Mouse (Mus musculus) kidney, embryonic 16.5 days (tissue): ENCODE results near the gene Ppfia3. TPM values are rescaled to one million over a fixed set of nuclear protein-coding genes. Genes with fewer than 3 reads are reported as not detected.

Source experiments
- ATAC-seq: fragments of 200-750 bp; cut with Nextera tagmentation; 2 replicates; pipeline ENCODE4 v1.8.0; 2017; ENCODE audit warnings: moderate TSS enrichment; ENCODE audit not compliant: low FRiP score, low TSS enrichment
- H3K27ac ChIP-seq: fragments of 300-500 bp; sonication (generic); 2 replicates; pipeline ENCODE4 v1.5.1; 2014; ENCODE audit warnings: low read length
- H3K27me3 ChIP-seq: fragments of 300-500 bp; sonication (generic); 2 replicates; pipeline ENCODE4 v1.6.1; 2014; ENCODE audit warnings: low read length, control low read depth, mixed read lengths; ENCODE audit not compliant: insufficient read depth
- H3K36me3 ChIP-seq: fragments of 300-500 bp; sonication (generic); 2 replicates; pipeline ENCODE4 v1.6.1; 2014; ENCODE audit warnings: low read length, control low read depth, mixed read lengths; ENCODE audit not compliant: insufficient read depth
- H3K4me1 ChIP-seq: fragments of 300-500 bp; sonication (generic); 2 replicates; pipeline ENCODE4 v1.6.1; 2014; ENCODE audit warnings: low read length, control low read depth, mixed read lengths; ENCODE audit not compliant: insufficient read depth
- H3K4me2 ChIP-seq: fragments of 300-500 bp; sonication (generic); replicated peaks from 2 replicates; pipeline ENCODE4 v1.6.1; 2014; ENCODE audit warnings: low read depth, low read length
- H3K4me3 ChIP-seq: fragments of 300-500 bp; sonication (generic); 2 replicates; pipeline ENCODE4 v1.5.1; 2014; ENCODE audit warnings: mild to moderate bottlenecking, low read length
- H3K9ac ChIP-seq: fragments of 300-500 bp; sonication (generic); replicated peaks from 2 replicates; pipeline ENCODE4 v1.6.1; 2014; ENCODE audit warnings: low read length
- H3K9me3 ChIP-seq: fragments of 300-500 bp; sonication (generic); 2 replicates; pipeline ENCODE4 v1.6.1; 2016; ENCODE audit warnings: low read length, control low read depth
- WGBS: fragments of 180-500 bp; shearing (Covaris S2); extraction: QIAGEN DNeasy Blood & Tissue Kit; methylation state at CpG from one replicate; pipeline ENCODE4 v1.1.7; 2014; 5-methylcytosine and 5-hydroxymethylcytosine counted together
- polyA plus RNA-seq: library from polyadenylated mRNA; unstranded; fragments of >200 nt; fragmentation: Nextera tagmentation; extraction: Ambion mirVana; gene quantifications from 2 replicates; pipeline ENCODE4 v1.2.1, GENCODE M21; 2015

Gene Ppfia3
- polyA plus RNA-seq: 5.1 and 6.3 TPM in 2 replicates

- H3K27ac ChIP-seq: peak within 1 kb of the TSS; percentile 43; the same call in 1 of the 2 replicates
- 2% methylated on average over 16 of the region's 26 CpGs for WGBS
- H3K36me3 ChIP-seq: no peaks in the 10 kb centered on the region
- ATAC-seq: peak; percentile 5; the same call in 1 of the 2 replicates
- H3K4me3 ChIP-seq: peak within 1 kb of the TSS; percentile 60
- peaks cover 63% of the 10 kb centered on the region for H3K27me3 ChIP-seq
- H3K4me2 ChIP-seq: peak within 1 kb of the TSS; percentile 98
- H3K4me1 ChIP-seq: peaks cover 33% of the 10 kb centered on the region
- peak within 1 kb of the TSS; percentile 67 for H3K9ac ChIP-seq
- H3K9me3 ChIP-seq: no peaks in the 10 kb centered on the region
Measured at GRCm38 (mm10) chr7:45366652-45367019, at the start of gene Ppfia3. Gene Ppfia3, minus strand, starts transcription at chr7:45367019.

- no peak overlapping the region for H3K9ac ChIP-seq
- H3K9me3 ChIP-seq: no peaks in the 10 kb centered on the region
- ATAC-seq: no peak
- H3K4me2 ChIP-seq: peak overlapping the region; percentile 22
- H3K27me3 ChIP-seq: peaks cover 82% of the 10 kb centered on the region
- peaks cover 32% of the 10 kb centered on the region for H3K4me1 ChIP-seq
- H3K4me3 ChIP-seq: peak overlapping the region; percentile 3; the same call in 1 of the 2 replicates
- WGBS: 12% methylated on average over 33 of the region's 37 CpGs
- H3K36me3 ChIP-seq: no peaks in the 10 kb centered on the region
- no peak overlapping the region for H3K27ac ChIP-seq
Measured at GRCm38 (mm10) chr7:45415636-45416035, 48.8 kb upstream of the Ppfia3 start.

DNA sequence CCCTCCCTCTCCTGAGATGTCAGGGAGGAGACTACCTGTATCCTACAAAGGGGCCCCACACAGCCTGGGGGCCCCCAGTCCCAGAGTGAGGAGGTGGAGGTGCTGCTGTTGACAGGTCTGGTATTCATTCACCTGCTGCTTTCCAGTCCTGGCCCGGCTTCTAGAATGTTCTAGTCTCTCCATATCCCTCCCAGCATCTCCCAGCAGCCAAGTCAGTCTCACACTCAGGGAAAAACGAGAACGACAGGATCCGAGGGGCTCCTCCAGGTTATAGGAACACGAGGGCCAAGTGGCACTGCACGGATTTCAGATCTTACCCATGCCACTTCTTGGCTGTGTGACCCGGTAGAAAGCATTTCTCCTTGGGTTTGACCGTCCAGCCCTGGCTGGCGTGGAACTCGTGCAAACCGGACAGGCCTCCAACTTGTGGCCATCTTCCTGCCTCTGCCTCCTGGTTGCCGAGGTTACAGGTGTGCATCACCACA lies 48.0 kb upstream of the Ppfia3 start:
- no peak overlapping the region for H3K9ac ChIP-seq
- peaks cover 26% of the 10 kb centered on the region for H3K4me1 ChIP-seq
- H3K9me3 ChIP-seq: no peaks in the 10 kb centered on the region
- H3K27ac ChIP-seq: no peak overlapping the region
- H3K4me3 ChIP-seq: no peak overlapping the region
- H3K4me2 ChIP-seq: no peak overlapping the region; the same call in 1 of the 2 replicates
- H3K36me3 ChIP-seq: no peaks in the 10 kb centered on the region
- WGBS: 36% methylated on average over 12 of the region's 12 CpGs
- peaks cover 86% of the 10 kb centered on the region for H3K27me3 ChIP-seq
- no peak for ATAC-seq

DNA sequence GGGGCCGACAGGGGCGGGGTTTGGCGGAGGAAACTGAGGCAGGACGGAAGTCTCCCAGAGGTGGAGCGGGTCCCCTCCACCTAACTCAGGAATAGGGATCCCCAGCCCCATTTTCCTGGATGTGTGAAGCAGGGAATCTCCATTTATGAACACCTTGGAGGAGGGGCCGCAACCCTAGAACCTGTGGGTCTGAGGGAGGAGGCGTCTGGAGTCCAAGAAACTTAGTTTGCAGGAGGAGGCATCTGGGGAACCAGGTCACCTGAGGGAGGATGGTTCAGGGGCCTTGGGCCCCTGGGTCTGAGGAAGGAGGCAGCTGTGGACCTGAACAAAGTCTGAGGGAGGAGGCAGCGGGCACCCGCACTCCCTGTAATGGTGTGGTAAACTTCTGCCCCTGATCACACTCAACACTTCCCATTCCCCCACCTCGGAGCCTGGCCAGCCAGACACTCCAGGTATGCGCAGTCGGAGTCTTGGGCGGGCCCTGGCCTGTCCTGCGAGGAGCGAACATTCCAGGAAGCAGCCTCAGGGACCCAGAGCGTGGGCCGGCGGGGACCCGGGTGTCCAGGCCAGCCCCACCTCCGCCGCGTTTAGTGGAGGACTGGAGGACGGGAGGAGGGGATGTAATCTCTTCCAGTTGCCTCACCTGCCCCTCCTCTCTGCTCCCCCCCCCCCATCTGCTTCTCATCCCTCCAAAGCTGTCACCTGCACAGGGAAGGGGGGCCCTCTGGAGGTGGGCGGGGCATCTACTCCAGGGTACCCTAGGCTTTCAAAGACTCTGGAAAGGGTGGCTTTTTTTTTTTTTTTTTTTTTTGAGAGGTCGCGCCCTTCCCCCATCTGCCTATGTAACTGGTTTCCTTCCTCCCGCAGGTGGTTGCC lies 47.3 kb upstream of the Ppfia3 start:
- no peak overlapping the region for H3K27ac ChIP-seq
- no peaks in the 10 kb centered on the region for H3K9me3 ChIP-seq
- ATAC-seq: peak; percentile 39; the same call in 1 of the 2 replicates
- peak overlapping the region; percentile 65 for H3K4me3 ChIP-seq
- H3K36me3 ChIP-seq: no peaks in the 10 kb centered on the region
- peaks cover 87% of the 10 kb centered on the region for H3K27me3 ChIP-seq
- H3K9ac ChIP-seq: peak overlapping the region; percentile 77
- H3K4me2 ChIP-seq: peak overlapping the region; percentile 93
- under 1% methylated on average over 27 of the region's 27 CpGs for WGBS
- peaks cover 26% of the 10 kb centered on the region for H3K4me1 ChIP-seq

- peak; percentile 60 for ATAC-seq
- peaks cover 26% of the 10 kb centered on the region for H3K4me1 ChIP-seq
- peak within 1 kb of the TSS; percentile 93 for H3K4me2 ChIP-seq
- peaks cover 88% of the 10 kb centered on the region for H3K27me3 ChIP-seq
- H3K27ac ChIP-seq: no peak within 1 kb of the TSS
- peak within 1 kb of the TSS; percentile 77 for H3K9ac ChIP-seq
- H3K9me3 ChIP-seq: no peaks in the 10 kb centered on the region
- H3K4me3 ChIP-seq: peak within 1 kb of the TSS; percentile 65
- WGBS: 2% methylated on average over 44 of the region's 45 CpGs
- no peaks in the 10 kb centered on the region for H3K36me3 ChIP-seq
Measured at GRCm38 (mm10) chr7:45413113-45413863, 46.5 kb upstream of the Ppfia3 start, which contains the start of gene Ntf5. Gene Ntf5, plus strand, starts transcription at chr7:45413695.

GRCm38 (mm10) chr7:45412421-45412820 lies 45.6 kb upstream of the Ppfia3 start:
- H3K27me3 ChIP-seq: peaks cover 90% of the 10 kb centered on the region
- peaks cover 18% of the 10 kb centered on the region for H3K4me1 ChIP-seq
- ATAC-seq: no peak
- H3K9ac ChIP-seq: no peak overlapping the region
- no peaks in the 10 kb centered on the region for H3K36me3 ChIP-seq
- no peak overlapping the region for H3K27ac ChIP-seq
- H3K9me3 ChIP-seq: no peaks in the 10 kb centered on the region
- WGBS: 82% methylated on average over 2 of the region's 2 CpGs
- H3K4me2 ChIP-seq: no peak overlapping the region
- no peak overlapping the region for H3K4me3 ChIP-seq

- H3K9ac ChIP-seq: no peak overlapping the region
- no peak for ATAC-seq
- H3K27me3 ChIP-seq: peaks cover 87% of the 10 kb centered on the region
- H3K4me3 ChIP-seq: no peak overlapping the region
- H3K36me3 ChIP-seq: no peaks in the 10 kb centered on the region
- peaks cover 27% of the 10 kb centered on the region for H3K4me1 ChIP-seq
- H3K4me2 ChIP-seq: no peak overlapping the region
- WGBS: 82% methylated on average over 8 of the region's 8 CpGs
- H3K27ac ChIP-seq: no peak overlapping the region
- no peaks in the 10 kb centered on the region for H3K9me3 ChIP-seq
Measured at GRCm38 (mm10) chr7:45409497-45410163, 42.8 kb upstream of the Ppfia3 start.

DNA sequence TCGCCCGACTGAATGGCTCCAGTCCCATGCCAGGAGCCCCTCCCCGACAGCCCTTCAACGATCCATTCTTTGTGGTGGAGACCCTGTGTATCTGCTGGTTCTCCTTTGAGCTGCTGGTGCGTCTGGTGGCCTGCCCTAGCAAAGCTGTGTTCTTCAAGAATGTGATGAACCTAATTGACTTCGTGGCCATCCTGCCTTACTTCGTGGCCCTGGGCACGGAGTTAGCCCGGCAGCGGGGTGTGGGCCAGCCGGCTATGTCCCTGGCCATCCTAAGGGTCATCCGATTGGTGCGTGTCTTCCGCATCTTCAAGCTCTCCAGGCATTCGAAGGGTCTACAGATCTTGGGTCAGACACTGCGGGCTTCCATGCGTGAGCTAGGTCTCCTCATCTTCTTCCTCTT lies 42.1 kb upstream of the Ppfia3 start:
- WGBS: 86% methylated on average over 17 of the region's 17 CpGs
- Histone ChIP-seq H3K4me1 (peaks cover 22% of the 10 kb centered on the region), H3K4me3 (no peak overlapping the region), H3K27me3 (peaks cover 80% of the 10 kb centered on the region), H3K4me2 (no peak overlapping the region), H3K27ac (no peak overlapping the region), H3K9me3 (no peaks in the 10 kb centered on the region), H3K9ac (no peak overlapping the region), H3K36me3 (no peaks in the 10 kb centered on the region)
- ATAC-seq: no peak

DNA sequence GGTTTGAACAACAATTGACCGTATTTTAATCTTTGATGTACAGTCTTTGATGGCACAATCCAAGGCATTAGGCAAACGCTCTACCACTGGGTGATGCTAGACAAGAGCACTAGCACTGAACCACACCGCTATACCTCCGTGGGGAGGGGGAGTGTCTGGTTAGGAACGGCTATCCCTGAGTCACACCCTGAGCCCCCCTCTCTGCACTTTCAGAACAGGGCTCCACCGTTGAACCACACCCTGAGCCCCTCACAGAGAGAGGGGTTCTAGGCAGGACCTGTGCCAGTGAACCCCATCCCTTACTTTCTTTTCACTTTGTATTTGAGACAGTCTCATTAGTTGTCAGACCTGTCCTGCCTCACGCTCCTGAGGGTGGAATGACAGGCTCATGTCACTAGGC lies 41.5 kb upstream of the Ppfia3 start:
- no peak overlapping the region for H3K4me2 ChIP-seq
- no peaks in the 10 kb centered on the region for H3K9me3 ChIP-seq
- ATAC-seq: no peak
- H3K4me3 ChIP-seq: no peak overlapping the region
- no peaks in the 10 kb centered on the region for H3K36me3 ChIP-seq
- peaks cover 75% of the 10 kb centered on the region for H3K27me3 ChIP-seq
- peaks cover 17% of the 10 kb centered on the region for H3K4me1 ChIP-seq
- H3K9ac ChIP-seq: no peak overlapping the region
- H3K27ac ChIP-seq: no peak overlapping the region
- 72% methylated on average over 7 of the region's 7 CpGs for WGBS
